Mouse (Mus musculus): ENCODE measurements around the gene Fgf4. TPM values are rescaled to one million over a fixed set of nuclear protein-coding genes. Genes with fewer than 3 reads are reported as not detected.
A peak's percentile ranks its signal among the peaks of the same experiment; 100 is the strongest.
"Not testable (repeated sequence)": the region's sequence is repeated elsewhere in the genome, so short reads cannot be mapped to it uniquely, and the experiment has no call there.

Gene Fgf4
- polyA plus RNA-seq, 1 experiment from 2014 or later = 0.61 TPM

DNA sequence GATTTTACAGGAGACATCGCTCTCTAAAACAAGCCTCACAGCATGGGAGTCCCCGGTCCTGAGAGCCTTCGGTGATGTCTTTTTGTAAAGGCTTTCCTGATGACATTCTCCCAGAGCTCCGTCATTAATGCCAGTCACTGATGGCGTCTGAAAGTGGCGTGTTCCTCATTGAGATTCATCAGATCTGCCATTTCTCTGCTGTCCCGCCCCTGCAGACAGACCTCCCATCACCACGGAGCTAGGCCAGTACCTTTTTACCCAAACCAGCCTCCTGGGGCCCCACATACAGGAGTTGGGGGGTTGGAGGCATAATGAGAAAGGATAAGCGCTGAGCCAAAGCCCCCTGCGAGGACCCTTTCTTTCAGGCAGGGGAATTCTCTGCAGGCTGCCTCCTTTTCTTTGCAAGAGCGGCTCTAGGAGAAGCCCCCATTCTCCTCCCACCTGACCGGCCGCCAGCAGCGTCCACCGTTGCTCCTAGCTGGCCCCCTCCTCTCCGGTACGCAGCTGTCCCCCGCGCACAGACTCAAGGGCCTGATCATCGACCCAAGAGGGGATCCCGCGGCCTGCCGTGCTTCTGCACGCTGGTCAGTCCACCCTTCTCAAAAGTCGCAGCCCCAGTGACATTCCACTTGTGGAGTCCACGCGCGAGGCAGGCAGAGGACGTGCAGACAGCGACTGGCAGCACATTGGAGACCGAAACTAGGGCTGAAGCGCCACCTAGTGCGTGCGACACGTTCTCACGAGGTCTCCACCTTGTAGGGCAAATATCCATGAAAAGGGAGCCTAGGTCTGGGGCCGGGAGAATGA is 48.3 kb downstream of the Fgf4 start:
- H3K36me3 ChIP-seq = no peaks in the 10 kb centered on the region
- H3K27me3 ChIP-seq = peaks cover 61% of the 10 kb centered on the region
- 0 out of 2 replicates have a peak overlapping the region, but pooled peaks have one; percentile 18 for H3K9ac ChIP-seq
- H3K4me1 ChIP-seq = peaks cover 26% of the 10 kb centered on the region
- H3K4me3 ChIP-seq = peak overlapping the region; percentile 45
- peak; percentile 40; the same call in 1 of the 2 replicates for ATAC-seq (ENCODE audit: insufficient number of reproducible peaks, low FRiP score, low TSS enrichment, low read depth)
- H3K27ac ChIP-seq = no peak overlapping the region
- under 1% methylated on average over 37 of the region's 37 CpGs for WGBS
- no peaks in the 10 kb centered on the region for H3K9me3 ChIP-seq
- H3K4me2 ChIP-seq = peak overlapping the region; percentile 86

DNA sequence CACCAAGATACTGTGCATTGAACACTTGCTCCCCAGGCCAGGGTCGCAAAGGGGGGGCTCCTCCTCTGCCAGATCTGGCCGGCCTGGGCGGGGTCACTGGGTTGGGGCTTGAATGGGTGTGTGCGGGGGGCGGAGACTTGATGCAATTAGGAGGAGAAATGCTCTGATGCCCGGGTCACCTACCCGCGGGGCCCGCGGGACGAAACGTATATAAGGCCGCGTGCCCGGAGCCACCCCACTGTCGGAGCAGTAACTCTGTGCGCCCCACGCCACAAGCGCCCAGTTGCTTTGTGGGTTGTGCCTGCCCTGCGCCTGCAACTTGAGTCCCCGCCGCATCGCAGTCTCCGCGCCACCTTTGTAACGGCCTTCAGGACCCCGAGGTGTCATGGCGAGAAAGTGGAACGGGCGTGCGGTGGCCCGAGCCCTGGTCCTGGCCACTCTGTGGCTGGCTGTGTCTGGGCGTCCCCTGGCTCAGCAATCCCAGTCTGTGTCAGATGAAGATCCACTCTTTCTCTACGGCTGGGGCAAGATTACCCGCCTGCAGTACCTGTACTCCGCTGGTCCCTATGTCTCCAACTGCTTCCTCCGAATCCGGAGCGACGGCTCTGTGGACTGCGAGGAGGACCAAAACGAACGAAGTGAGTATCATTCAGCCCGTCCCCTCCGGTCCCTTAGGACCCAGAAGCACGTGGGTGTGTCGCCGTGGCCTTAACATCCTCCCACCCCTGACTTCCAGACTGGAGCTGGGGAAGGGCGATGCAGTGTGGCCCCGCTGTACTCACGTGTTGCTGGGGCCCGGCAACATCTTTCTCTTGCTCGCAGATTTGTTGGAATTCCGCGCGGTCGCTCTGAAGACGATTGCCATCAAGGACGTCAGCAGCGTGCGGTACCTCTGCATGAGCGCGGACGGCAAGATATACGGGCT is 49.4 kb downstream of the Fgf4 start, which contains the start of gene Fgf15:
Gene Fgf15, plus strand, starts transcription at position 238 of the 925 bp plus-strand sequence.
- Histone ChIP-seq H3K27ac (no peak within 1 kb of the TSS), H3K4me3 (peak within 1 kb of the TSS; percentile 45), H3K4me2 (peak within 1 kb of the TSS; percentile 86), H3K4me1 (peaks cover 26% of the 10 kb centered on the region), H3K9me3 (no peaks in the 10 kb centered on the region), H3K9ac (0 out of 2 replicates have a peak within 1 kb of the TSS, but pooled peaks have one; percentile 18), H3K27me3 (peaks cover 63% of the 10 kb centered on the region), H3K36me3 (no peaks in the 10 kb centered on the region)
- under 1% methylated on average over 65 of the region's 65 CpGs for WGBS
- ATAC-seq (ENCODE audit: insufficient number of reproducible peaks, low FRiP score, low TSS enrichment, low read depth) = peak; percentile 40; the same call in 1 of the 2 replicates

GRCm38 (mm10) chr7:144898506-144898905 is 51.3 kb downstream of the Fgf4 start:
- no peaks in the 10 kb centered on the region for H3K9me3 ChIP-seq
- ATAC-seq (ENCODE audit: insufficient number of reproducible peaks, low FRiP score, low TSS enrichment, low read depth) = no peak
- 56% methylated on average over 6 of the region's 6 CpGs for WGBS
- H3K27ac ChIP-seq = no peak overlapping the region
- H3K4me1 ChIP-seq = peaks cover 26% of the 10 kb centered on the region
- no peak overlapping the region for H3K4me3 ChIP-seq
- H3K27me3 ChIP-seq = peaks cover 63% of the 10 kb centered on the region
- no peaks in the 10 kb centered on the region for H3K36me3 ChIP-seq
- H3K9ac ChIP-seq = no peak overlapping the region
- no peak overlapping the region for H3K4me2 ChIP-seq

- not testable (repeated sequence) for H3K27ac ChIP-seq; H3K4me2 ChIP-seq; H3K9me3 ChIP-seq; H3K4me3 ChIP-seq; H3K9ac ChIP-seq; ATAC-seq (ENCODE audit: insufficient number of reproducible peaks, low FRiP score, low TSS enrichment, low read depth); H3K36me3 ChIP-seq; H3K4me1 ChIP-seq
- peaks cover 16% of the 10 kb centered on the region; the same call in 1 of the 2 replicates for H3K27me3 ChIP-seq
- 92% methylated on average over 3 of the region's 3 CpGs for WGBS
Observed at GRCm38 (mm10) chr7:144905514-144905913, 58.3 kb downstream of the Fgf4 start.

GRCm38 (mm10) chr7:144906708-144907397 is 59.7 kb downstream of the Fgf4 start:
- Histone ChIP-seq H3K27ac (no peak overlapping the region), H3K36me3 (no peaks in the 10 kb centered on the region), H3K9ac (no peak overlapping the region), H3K9me3 (no peaks in the 10 kb centered on the region), H3K4me3 (0 out of 2 replicates have a peak overlapping the region, but pooled peaks have one; percentile 2), H3K4me1 (peaks cover 8% of the 10 kb centered on the region), H3K27me3 (peaks cover 14% of the 10 kb centered on the region; the same call in 1 of the 2 replicates), H3K4me2 (peak overlapping the region; percentile 34)
- 10% methylated on average over 28 of the region's 28 CpGs for WGBS
- ATAC-seq (ENCODE audit: insufficient number of reproducible peaks, low FRiP score, low TSS enrichment, low read depth) = peak; percentile 20; the same call in 1 of the 2 replicates

- peaks cover 14% of the 10 kb centered on the region; the same call in 1 of the 2 replicates for H3K27me3 ChIP-seq
- H3K36me3 ChIP-seq = no peaks in the 10 kb centered on the region
- no peak for ATAC-seq (ENCODE audit: insufficient number of reproducible peaks, low FRiP score, low TSS enrichment, low read depth)
- no peak overlapping the region for H3K27ac ChIP-seq
- no peak overlapping the region for H3K4me3 ChIP-seq
- no peak overlapping the region for H3K4me2 ChIP-seq
- WGBS = 12% methylated on average over 8 of the region's 8 CpGs
- H3K9me3 ChIP-seq = no peaks in the 10 kb centered on the region
- peaks cover 8% of the 10 kb centered on the region for H3K4me1 ChIP-seq
- H3K9ac ChIP-seq = no peak overlapping the region
Observed at GRCm38 (mm10) chr7:144907793-144908192, 60.6 kb downstream of the Fgf4 start.

- H3K9me3 ChIP-seq = no peaks in the 10 kb centered on the region
- H3K4me3 ChIP-seq = no peak overlapping the region
- no peak overlapping the region for H3K27ac ChIP-seq
- WGBS = 34% methylated on average over 7 of the region's 7 CpGs
- peaks cover 14% of the 10 kb centered on the region; the same call in 1 of the 2 replicates for H3K27me3 ChIP-seq
- no peak for ATAC-seq (ENCODE audit: insufficient number of reproducible peaks, low FRiP score, low TSS enrichment, low read depth)
- H3K4me2 ChIP-seq = no peak overlapping the region
- peaks cover 8% of the 10 kb centered on the region for H3K4me1 ChIP-seq
- H3K9ac ChIP-seq = no peak overlapping the region
- no peaks in the 10 kb centered on the region for H3K36me3 ChIP-seq
Observed at GRCm38 (mm10) chr7:144908705-144909104, 61.5 kb downstream of the Fgf4 start.

DNA sequence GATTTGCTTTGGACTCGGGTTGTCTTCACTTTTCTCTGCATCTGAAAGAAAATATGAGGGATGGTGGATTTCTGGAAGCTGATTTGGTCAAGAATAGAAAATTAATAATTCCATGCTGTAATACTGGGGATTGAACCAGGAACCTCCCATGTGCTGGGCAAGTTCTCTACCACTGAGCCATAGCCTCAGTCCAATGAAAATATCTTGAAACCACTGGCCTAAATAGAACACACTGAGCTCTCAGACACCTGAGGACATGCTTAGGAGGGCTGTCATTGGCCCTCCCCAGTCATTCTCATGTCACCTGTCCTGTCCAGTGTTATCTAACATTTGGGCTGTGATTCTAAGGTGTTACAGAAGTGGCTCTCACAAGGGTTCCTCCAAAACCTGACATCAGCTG is 64.0 kb downstream of the Fgf4 start:
- Histone ChIP-seq H3K27me3 (peaks cover 14% of the 10 kb centered on the region; the same call in 1 of the 2 replicates), H3K36me3 (no peaks in the 10 kb centered on the region), H3K9ac (no peak overlapping the region), H3K4me3 (no peak overlapping the region), H3K4me1 (peaks cover 17% of the 10 kb centered on the region), H3K27ac (no peak overlapping the region), H3K9me3 (no peaks in the 10 kb centered on the region), H3K4me2 (no peak overlapping the region)
- 76% methylated on average over 1 of the region's 1 CpGs for WGBS
- no peak for ATAC-seq (ENCODE audit: insufficient number of reproducible peaks, low FRiP score, low TSS enrichment, low read depth)

GRCm38 (mm10) chr7:144912897-144913296 is 65.7 kb downstream of the Fgf4 start:
- no peak overlapping the region for H3K4me2 ChIP-seq
- no peak overlapping the region for H3K4me3 ChIP-seq
- H3K4me1 ChIP-seq = peaks cover 13% of the 10 kb centered on the region
- 79% methylated on average over 4 of the region's 4 CpGs for WGBS
- no peaks in the 10 kb centered on the region for H3K9me3 ChIP-seq
- no peak overlapping the region for H3K27ac ChIP-seq
- peaks cover 13% of the 10 kb centered on the region for H3K36me3 ChIP-seq
- peaks cover 8% of the 10 kb centered on the region; the same call in 1 of the 2 replicates for H3K27me3 ChIP-seq
- ATAC-seq (ENCODE audit: insufficient number of reproducible peaks, low FRiP score, low TSS enrichment, low read depth) = no peak
- no peak overlapping the region for H3K9ac ChIP-seq

GRCm38 (mm10) chr7:144914296-144914947 is 67.3 kb downstream of the Fgf4 start:
- ATAC-seq (ENCODE audit: insufficient number of reproducible peaks, low FRiP score, low TSS enrichment, low read depth) = peak; percentile 86
- peak overlapping the region; percentile 77; the same call in 1 of the 2 replicates for H3K27ac ChIP-seq
- H3K36me3 ChIP-seq = peaks cover 26% of the 10 kb centered on the region
- H3K4me3 ChIP-seq = peak overlapping the region; percentile 67
- H3K9me3 ChIP-seq = no peaks in the 10 kb centered on the region
- peak overlapping the region; percentile 62 for H3K4me2 ChIP-seq
- H3K9ac ChIP-seq = 0 out of 2 replicates have a peak overlapping the region, but pooled peaks have one; percentile 73
- WGBS = 6% methylated on average over 17 of the region's 17 CpGs
- peaks cover 5% of the 10 kb centered on the region; the same call in 1 of the 2 replicates for H3K27me3 ChIP-seq
- H3K4me1 ChIP-seq = peaks cover 13% of the 10 kb centered on the region
